Mouse (Mus musculus) granulocyte monocyte progenitor cell, adult 5-6 weeks (primary cell): ENCODE measurements at regions not wholly inside any gene's neighbourhood (a gene's known extent, or its start where the extent isn't known, plus 50 kb on each side); places are given as distances from the start of the nearest gene placed in this dataset.

Experiments used
- ATAC-seq: replicated peaks from 2 replicates; pipeline ENCODE4 v1.8.0; 2016; ENCODE audit warnings: mild to moderate bottlenecking, moderate TSS enrichment, inconsistent platforms; ENCODE audit not compliant: poor library complexity, severe bottlenecking

DNA sequence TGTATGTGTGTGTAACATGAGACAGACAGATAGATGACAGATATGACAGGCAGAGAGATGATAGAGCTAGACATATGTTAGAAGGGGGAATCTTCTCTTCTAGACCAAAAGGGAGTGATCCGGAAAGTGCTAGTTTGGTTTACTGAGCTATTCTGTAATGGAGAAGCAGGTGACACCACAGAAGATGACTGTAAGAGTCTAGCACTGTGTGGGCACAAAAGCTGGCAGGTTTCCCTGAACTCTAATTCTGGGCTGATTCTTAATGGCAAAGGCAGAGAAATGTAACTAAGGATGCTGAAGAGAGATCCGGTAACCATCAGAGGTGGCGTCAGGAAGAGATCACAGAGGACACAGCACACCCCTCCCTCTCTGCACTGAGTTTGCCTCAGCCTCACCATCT, 136.2 kb downstream of the Gm815 start:
- no peak for ATAC-seq

DNA sequence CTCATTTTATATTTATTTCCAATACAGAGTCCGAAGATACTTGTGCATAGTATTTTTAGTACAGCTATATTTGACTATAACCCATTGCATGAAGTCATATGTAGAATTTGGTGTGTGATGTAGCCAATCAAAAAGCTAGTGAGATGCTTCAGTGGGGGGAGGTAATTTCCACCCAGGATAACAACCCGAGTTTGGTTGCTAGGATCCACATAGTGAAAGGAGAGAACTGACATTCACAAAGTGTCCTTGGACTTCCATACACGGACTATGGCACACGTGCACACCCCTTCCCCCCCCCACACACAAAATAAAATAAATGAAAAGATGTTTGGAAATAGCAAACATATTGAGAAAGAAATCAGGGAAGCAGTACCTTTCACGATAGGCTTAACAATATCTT, 137.2 kb downstream of the Gm815 start:
- no peak for ATAC-seq

DNA sequence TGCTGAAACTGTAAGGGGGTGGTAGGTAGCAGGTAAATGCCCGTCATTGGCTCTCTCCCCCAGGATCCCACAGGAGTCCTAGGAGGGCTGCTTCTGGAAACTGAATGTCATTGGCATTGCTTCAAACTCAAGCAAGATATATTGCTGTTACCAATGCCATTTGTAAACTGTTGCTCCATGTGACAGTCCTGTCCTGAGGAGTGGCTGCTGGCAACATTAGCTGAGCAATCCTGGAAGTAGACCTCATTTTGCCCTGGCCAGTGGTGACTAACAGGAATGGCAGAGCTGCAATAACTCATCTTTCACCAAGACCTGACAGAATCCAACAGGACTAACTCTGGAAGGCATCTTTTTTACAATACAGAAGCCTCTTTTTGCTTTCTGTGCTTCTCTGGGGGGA, 143.2 kb downstream of the Gm815 start:
- ATAC-seq = no peak

DNA sequence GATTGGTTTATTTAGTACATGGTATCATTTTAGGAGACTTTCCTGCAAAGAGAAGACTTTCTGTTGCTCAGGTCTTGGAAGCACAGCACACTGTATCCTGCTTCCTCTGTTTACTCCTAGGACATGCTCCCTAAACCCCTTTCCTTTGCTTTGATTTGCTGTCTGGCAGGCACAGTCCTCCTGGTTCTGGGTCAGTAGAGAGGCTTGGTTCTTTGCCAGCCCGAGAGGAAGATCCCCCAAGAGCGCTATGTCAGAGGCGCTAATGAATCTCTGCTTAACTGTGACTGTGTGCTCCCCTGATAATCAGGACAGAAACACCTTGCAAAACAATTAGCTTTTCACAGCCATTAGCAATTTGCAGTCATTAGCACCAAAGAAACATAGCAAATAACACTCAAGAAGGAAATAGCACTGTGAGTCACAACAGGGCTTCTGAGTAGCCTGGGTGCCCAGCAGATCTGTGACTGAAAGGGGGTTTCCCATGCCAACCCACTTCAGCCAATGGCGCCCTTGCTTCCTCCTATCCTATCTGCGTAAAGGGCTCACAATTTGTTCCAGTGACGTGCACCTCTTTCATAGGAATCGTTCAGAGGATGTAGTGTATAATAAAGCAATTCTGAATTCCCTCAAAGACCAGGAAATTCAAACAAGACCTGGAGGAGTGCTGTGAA, 145.5 kb downstream of the Gm815 start:
- no peak for ATAC-seq

DNA sequence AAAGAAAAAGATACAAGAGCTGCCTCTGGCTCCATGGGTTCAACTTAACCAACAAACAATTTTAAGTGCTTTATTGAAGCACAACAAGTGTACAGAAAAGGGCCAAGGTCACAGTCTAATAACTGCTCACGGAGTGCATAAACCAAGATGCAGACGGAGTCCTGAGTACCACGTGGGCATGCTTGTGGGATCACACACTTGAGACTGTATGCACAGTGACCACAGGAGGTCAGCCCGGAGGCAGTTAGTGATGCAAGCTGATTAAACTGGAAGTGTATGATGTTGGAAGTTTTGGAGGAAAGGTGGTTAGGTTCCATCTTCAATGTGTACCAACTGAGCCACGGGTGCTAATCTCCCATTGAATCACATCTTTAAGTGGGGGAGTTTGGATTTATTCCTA, 146.9 kb downstream of the Gm815 start:
- no peak for ATAC-seq

DNA sequence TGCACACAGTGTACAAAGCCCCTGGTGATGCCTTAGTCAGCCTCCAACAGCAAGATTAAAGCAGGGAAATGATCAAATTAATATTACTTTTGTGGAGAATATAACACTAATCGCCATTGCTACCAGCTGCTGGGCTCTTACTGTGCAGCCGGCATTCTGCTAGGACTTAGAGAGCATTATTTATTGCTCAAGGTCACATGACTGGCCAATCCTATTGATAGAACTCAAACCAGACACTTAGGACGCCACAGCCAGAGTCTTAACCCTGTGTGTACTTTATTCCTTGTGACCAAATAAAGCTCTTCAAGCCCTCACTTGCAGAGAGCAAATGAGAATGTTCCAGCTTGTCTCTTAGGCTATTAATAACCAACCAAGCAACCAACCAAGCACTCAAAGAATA, 152.6 kb downstream of the Gm815 start:
- ATAC-seq = no peak

DNA sequence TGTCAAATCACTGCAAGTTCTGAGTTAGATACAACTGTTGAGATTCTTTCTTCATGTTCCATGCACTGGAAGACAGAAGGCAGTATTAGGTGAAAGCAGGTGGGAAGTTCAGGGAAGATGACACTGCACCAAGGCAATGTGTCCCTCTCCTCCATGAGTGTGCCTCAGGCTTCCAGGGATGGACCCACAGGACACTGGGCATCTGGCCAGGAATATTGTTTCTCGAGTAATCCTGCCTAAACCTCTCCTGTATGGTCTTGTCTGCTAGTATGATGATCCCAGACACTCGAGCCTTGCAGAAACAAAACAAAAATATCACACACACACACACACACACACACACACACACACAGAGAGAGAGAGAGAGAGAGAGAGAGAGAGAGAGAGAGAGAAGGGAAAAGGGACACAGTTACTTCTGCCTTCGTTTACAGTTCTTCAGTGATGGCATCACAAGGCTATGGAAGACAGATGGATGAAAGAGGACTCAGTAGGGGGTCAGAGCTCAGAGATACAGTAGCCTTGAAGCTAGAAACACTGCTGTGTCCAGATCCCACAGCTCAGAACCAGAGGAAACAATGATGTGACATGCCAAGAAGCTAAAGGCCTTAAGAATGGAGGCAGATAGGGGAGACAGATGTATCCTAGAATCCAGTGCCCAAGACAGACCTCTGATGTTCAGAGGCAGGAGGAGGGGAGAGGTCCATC, 154.8 kb downstream of the Gm815 start:
- ATAC-seq = no peak

DNA sequence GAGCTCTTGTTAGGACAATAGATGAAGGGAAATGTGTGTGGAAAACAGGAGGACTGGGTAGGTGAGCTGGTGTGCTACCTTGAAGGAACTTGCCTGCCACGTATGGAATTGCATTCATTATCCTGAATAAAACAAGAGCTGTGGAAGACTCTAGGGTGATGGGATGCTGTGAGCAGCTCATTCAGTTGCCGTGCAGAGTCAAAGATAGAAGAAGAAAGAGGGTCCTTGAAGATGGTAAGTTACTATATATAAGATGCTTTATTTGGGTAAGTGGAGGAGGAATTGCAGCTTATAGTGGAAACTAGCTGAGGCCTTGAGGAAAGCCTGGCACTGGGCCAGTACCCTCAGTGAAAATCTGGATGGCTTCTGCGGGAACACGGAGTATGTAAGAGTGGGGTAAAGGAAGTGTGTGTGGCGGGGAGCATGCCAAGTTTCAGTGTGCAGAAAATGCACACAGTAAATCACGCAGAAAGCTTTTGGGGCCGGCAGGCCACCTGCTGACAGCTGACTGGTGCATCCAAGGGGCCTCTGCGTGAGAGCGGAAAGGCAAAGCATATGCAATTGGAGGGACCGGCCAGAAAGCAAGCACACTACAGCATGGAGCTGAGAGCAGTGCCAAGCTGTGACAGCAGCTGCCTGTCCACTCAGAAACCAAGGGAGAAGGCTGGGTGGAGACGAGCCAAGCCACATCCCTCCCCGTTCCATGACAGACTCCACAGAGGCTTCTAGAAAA, 149.7 kb upstream of the Vldlr start:
- peak; percentile 20; the same call in 1 of the 2 replicates for ATAC-seq

DNA sequence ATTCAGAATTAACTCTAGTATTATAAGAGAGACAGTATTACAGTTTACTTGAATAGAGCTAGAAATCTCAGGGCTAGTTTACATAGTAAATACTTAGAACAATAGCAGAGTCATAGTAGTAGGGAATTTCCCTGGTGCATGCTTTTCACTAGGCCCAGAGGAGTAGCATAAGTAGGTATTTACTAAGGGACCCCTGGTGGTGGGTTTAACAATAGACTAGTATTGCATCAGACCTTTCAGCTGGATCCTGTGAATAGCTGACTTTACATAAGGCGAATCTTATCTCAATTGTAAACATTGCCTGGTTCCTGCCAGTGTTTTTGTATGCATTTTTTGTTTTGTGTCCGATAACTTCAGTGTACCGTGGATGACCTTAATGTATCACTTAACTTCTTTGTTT, 143.0 kb upstream of the Vldlr start:
- ATAC-seq = no peak

DNA sequence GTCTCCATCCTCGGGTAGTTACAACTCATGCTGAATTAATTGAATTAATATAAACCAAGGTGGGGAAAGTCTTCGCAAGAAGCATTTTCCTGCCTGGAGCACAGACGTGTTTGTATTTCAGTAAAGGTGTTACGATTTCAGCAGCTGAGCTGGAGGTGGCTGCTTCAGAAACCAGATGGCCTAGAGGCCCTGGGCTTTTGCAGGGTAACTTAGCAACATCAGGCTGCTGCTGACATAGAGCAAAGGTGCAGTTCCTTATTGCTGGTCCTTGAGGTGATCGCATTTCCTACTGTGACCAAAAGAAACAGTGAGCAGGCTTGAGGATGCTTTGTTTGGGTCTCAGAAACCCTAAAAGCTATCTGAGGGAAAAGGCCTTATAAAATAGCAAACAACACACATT, 141.3 kb upstream of the Vldlr start:
- ATAC-seq = no peak

DNA sequence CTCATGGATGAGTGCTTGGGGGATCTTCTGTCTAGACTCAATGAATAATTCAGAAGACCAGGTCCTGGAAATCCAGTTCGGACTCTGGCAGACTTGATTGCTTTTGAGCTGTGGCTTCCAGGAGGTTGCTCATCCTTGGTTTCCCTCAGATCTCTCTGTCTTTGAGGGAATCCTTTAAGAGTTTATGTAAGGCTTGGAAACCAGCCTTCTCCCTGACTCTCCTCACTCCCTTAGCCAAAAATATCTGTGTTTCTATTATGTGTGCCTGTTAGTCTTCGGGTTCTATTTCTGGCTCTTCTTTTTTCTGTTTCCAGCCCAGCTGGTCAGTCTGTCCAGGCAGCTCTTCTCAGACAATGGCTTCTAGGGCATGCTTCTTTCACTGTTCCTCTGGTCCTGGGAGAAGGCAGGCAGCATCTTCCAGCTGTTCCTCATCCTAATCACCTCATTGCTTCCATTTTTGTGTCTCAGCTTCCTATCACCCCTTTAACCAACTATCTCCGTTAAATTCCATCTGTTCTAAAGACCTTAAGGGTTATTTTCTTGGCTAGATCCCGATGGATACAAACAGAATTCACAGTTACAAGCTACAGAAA, 139.3 kb upstream of the Vldlr start:
- ATAC-seq = no peak

DNA sequence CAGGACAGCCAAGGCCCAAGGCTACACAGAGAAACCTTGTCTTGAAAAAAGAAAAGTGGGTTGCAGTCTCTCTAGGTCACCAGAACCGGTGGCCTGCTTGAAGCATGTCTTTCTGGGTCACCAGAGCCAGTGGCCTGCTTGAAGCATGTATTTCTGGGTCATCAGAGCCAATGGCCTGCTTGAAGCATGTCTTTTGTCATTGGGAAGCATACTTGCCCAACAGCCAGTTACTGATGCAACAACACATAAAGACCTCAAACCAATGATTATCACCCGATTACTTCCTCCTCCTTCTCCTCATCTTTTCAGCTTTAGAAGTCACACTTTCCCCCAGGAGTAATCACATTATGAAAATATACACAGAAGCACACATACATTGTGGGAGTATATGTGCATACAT, 128.9 kb upstream of the Vldlr start:
- ATAC-seq = peak; percentile 52

DNA sequence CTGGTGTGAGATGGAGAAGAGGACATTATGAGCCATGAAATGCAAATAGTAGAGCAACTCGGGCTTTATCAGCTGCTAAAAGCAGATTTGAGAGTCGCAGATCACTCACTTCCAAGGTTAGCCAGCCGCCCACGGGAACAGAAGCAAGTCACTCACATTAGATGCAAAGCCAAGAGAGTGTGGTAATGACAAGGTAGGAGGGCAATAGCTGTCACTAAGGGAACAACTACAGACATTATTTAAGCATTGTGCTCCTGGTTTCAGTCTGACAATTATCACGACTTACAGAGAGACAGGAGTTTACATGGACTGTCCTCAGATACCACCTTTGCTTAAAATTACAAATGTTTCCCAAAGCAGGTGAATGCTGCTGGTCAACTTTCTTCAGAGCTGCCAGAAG, 128.5 kb upstream of the Vldlr start:
- no peak for ATAC-seq

DNA sequence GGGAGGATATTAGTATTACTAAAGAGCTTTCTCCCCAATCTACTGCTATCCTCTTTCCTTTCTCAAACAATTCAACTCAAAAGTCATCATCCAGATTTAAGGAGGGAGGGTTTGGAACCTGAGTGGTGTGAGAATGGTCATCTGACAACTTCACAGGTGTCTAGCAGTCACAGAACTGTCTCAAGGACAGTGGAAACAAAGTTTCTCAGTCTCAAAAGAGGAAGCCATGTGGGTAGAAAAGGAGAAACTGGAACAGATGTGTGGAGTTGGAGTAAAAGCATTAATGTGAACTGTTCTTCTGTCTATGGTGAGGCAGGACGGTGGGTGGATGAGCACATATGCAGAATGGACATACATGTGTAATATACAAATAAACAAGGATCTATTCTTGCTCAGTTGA, 127.2 kb upstream of the Vldlr start:
- ATAC-seq = peak; percentile 42

DNA sequence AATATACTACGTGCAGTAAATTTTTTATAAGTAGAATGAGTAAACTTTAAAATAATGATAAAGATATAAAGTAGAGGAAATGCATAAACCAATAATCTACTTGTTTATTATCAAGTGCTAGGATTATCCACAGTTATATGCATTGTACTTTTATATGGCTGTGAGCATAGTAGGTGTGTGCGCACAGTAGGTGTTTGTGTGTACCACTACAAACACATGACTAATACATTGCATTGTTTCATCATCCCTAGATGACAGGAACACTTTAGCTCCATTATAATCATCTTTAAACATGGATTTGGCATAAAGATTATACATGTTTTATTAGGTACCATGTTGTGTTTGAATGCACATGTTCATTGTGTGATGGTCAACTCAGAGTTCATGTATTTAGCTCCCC, 124.7 kb upstream of the Vldlr start:
- no peak for ATAC-seq

DNA sequence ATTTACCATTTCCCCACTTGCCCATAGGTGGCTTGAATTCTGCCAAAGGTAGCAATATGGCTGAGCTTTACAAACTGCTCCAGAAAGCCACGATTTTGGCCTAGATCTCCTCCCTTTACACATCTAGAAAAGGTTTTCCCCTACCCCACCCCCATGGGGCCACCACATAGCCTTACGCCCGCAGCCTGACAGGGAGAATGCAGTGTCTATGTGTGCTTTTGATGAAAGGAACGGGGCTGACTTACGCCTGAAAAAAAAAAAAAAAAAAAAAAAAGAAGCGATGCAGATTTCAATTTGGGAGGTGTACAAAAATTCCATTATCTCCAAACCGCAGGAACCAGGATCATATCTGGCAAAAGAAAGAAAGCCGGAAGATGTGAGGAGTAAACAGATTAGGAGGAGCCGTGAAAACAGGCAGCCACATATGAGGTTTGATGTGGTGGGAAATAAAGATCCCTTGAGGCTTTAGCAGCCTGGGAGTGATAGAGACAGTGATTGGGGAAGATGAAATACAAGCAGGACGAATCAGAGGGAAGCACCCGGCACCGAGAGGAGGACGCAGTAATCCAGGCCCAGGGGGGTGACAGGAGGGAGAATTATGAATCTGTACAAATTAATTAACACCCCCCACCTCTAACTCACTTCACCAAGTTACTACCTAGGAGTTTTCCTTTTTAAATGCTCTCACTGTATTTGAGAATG, 121.4 kb upstream of the Vldlr start:
- ATAC-seq = no peak

DNA sequence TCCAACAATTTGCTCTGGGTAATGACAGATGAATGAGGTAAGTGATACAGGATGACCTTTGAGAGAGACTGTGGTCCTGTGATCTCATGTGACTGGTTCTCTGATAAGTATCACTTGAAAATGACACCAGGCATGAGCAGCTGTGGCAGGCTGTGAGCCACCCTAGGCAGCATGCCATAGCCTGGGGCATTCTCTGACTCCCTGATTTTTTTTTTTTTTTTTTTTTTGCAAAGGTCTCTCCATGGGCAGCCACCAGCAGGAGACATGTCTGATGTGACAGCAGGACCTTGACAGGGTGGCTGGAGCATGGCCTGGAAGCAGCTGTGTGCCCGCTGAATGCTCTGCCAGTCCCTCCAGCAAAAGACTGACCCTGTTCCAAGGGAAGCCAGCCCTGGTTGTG, 116.4 kb upstream of the Vldlr start:
- peak; percentile 2; the same call in 1 of the 2 replicates for ATAC-seq

DNA sequence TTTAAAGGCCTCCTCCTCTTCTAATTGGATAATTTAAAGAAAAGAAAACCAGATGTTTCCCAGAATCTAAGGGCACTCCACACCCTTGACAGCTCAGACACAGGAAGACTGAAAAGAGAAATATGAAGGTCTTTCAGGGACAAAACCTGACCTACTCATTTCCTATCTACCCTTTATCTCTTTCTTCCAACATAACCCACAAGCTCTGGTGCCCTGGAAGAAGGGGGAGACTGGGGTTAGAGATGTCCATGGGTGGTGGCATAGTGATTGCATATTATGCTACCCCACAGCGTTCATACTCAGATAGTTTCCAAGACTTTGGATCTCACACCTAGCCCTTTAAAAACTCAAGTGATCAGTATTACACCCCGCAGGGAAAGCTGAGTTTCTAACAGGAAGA, 105.8 kb upstream of the Vldlr start:
- ATAC-seq = no peak

DNA sequence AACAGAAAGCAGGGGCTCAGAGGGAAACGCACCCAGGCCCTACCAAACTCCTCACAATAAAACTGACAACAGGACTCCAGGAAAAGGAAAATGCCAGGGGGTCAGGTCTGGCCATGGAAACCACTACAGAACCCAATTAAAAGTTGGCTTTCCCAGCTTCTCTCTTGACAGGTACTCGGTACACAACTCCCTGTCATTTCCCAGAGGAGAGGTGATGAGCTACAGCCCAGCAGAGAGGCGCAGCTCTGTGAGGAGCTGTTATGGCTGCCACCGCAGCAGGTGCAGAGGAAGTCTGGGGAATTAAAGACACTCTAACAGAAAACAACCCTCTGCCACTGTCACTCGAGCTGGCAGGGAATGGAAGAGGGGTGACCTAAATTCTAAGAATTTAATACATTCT, 95.4 kb upstream of the Vldlr start:
- no peak for ATAC-seq

DNA sequence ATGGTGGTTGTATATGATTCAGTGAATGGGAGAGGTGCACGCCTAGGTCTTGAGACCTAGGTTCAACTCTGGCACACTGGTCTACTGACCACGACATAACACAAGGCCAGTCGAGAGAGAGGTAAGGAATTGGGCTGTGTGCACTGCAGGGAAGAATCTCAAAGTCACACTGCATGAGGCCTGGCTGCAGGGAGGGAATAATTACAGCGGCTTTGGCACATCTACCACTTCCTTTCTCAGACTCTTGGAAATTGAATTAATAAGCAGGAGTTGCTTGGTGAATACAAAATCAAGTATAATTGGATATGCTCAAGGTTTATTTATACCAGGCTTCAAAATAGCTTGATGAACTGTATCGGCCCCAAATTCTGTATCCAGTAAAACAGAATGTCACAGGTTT, 93.9 kb upstream of the Vldlr start:
- ATAC-seq = no peak

DNA sequence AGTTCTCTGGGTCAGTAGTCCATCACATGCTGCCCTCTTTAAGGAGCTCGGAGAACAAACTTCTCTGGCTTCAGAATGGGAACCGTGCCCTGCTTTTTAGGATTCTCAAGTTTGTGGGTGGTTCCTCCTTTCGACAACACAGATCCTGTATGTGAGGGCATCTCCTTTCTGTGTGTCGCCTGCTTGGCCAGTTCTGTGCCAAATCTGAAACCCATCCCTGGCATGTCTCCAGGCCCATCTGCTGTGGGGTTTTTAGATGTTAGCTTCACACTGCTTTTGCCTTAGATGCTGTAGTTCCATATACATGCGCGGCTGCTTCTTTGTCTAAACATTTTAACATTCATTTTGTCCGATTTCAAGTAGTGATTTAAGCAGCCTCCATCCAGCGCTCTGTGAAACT, 93.0 kb upstream of the Vldlr start:
- ATAC-seq = no peak
